Mouse (Mus musculus): ENCODE measurements around the gene Cnksr3. TPM values are rescaled to one million over a fixed set of nuclear protein-coding genes. Genes with fewer than 3 reads are reported as not detected.

Gene Cnksr3
- polyA plus RNA-seq, 1 experiment, result 11.8 TPM

- WGBS, result 90% methylated on average over 11 of the region's 11 CpGs
Observed at GRCm38 (mm10) chr10:7149671-7150595, 62.1 kb downstream of the Cnksr3 start.

GRCm38 (mm10) chr10:7145614-7146013, 66.4 kb downstream of the Cnksr3 start:
- Histone ChIP-seq H3K27ac (ENCODE audit: insufficient read depth, low read depth, low read length) (no peak overlapping the region), H3K36me3 (ENCODE audit: control insufficient read depth, insufficient read depth, low read length) (no peaks in the 10 kb centered on the region), H3K27me3 (replicated peaks; ENCODE audit: control insufficient read depth, insufficient read depth, low read length) (no peaks in the 10 kb centered on the region), H3K4me1 (ENCODE audit: control insufficient read depth, insufficient read depth, low read length) (peaks cover 3% of the 10 kb centered on the region; the same call in 1 of the 2 replicates), H3K4me3 (ENCODE audit: insufficient read depth, low read depth, low read length) (no peak overlapping the region)
- WGBS, result 68% methylated on average over 5 of the region's 5 CpGs
- no peak for TF ChIP-seq CTCF (conservative IDR thresholded peaks at IDR 0.05; ENCODE audit: insufficient read depth, insufficient read length, low read depth, low read length)
- TF ChIP-seq POLR2A (IDR thresholded peaks at IDR 0.05; ENCODE audit: low read depth, low read length), result no peak
- DNase-seq, result peak; percentile 48

More at GRCm38 (mm10) chr10:7149671-7150595, 62.1 kb downstream of the Cnksr3 start:
- Histone ChIP-seq H3K27ac (ENCODE audit: insufficient read depth, low read depth, low read length) (no peak overlapping the region), H3K4me3 (ENCODE audit: insufficient read depth, low read depth, low read length) (no peak overlapping the region), H3K4me1 (ENCODE audit: control insufficient read depth, insufficient read depth, low read length) (no peaks in the 10 kb centered on the region; the same call in 1 of the 2 replicates), H3K36me3 (ENCODE audit: control insufficient read depth, insufficient read depth, low read length) (no peaks in the 10 kb centered on the region), H3K27me3 (replicated peaks; ENCODE audit: control insufficient read depth, insufficient read depth, low read length) (no peaks in the 10 kb centered on the region)
- TF ChIP-seq CTCF (conservative IDR thresholded peaks at IDR 0.05; ENCODE audit: insufficient read depth, insufficient read length, low read depth, low read length) (no peak), POLR2A (IDR thresholded peaks at IDR 0.05; ENCODE audit: low read depth, low read length) (no peak)
- DNase-seq, result no peak

- no peak for DNase-seq
- WGBS, result 46% methylated on average over 13 of the region's 13 CpGs
- Histone ChIP-seq H3K36me3 (ENCODE audit: control insufficient read depth, insufficient read depth, low read length) (no peaks in the 10 kb centered on the region), H3K27ac (ENCODE audit: insufficient read depth, low read depth, low read length) (no peak overlapping the region), H3K4me1 (ENCODE audit: control insufficient read depth, insufficient read depth, low read length) (peaks cover 12% of the 10 kb centered on the region; the same call in 1 of the 2 replicates), H3K4me3 (ENCODE audit: insufficient read depth, low read depth, low read length) (no peak overlapping the region), H3K27me3 (replicated peaks; ENCODE audit: control insufficient read depth, insufficient read depth, low read length) (no peaks in the 10 kb centered on the region)
- TF ChIP-seq CTCF (conservative IDR thresholded peaks at IDR 0.05; ENCODE audit: insufficient read depth, insufficient read length, low read depth, low read length), result no peak
- TF ChIP-seq POLR2A (IDR thresholded peaks at IDR 0.05; ENCODE audit: low read depth, low read length), result no peak
Observed at GRCm38 (mm10) chr10:7144081-7144783, 67.8 kb downstream of the Cnksr3 start.

GRCm38 (mm10) chr10:7142287-7142686, 69.8 kb downstream of the Cnksr3 start:
- TF ChIP-seq POLR2A (IDR thresholded peaks at IDR 0.05; ENCODE audit: low read depth, low read length), result no peak
- TF ChIP-seq CTCF (conservative IDR thresholded peaks at IDR 0.05; ENCODE audit: insufficient read depth, insufficient read length, low read depth, low read length), result no peak
- Histone ChIP-seq H3K27ac (ENCODE audit: insufficient read depth, low read depth, low read length) (peak overlapping the region; percentile 39; the same call in 1 of the 2 replicates), H3K4me1 (ENCODE audit: control insufficient read depth, insufficient read depth, low read length) (peaks cover 12% of the 10 kb centered on the region; the same call in 1 of the 2 replicates), H3K4me3 (ENCODE audit: insufficient read depth, low read depth, low read length) (no peak overlapping the region), H3K36me3 (ENCODE audit: control insufficient read depth, insufficient read depth, low read length) (no peaks in the 10 kb centered on the region), H3K27me3 (replicated peaks; ENCODE audit: control insufficient read depth, insufficient read depth, low read length) (no peaks in the 10 kb centered on the region)
- WGBS, result 61% methylated on average over 8 of the region's 8 CpGs
- DNase-seq, result peak; percentile 75

GRCm38 (mm10) chr10:7140282-7140681, 71.8 kb downstream of the Cnksr3 start:
- WGBS, result 20% methylated on average over 6 of the region's 6 CpGs
- TF ChIP-seq CTCF (conservative IDR thresholded peaks at IDR 0.05; ENCODE audit: insufficient read depth, insufficient read length, low read depth, low read length) (no peak), POLR2A (IDR thresholded peaks at IDR 0.05; ENCODE audit: low read depth, low read length) (no peak)
- Histone ChIP-seq H3K4me3 (ENCODE audit: insufficient read depth, low read depth, low read length) (no peak overlapping the region), H3K36me3 (ENCODE audit: control insufficient read depth, insufficient read depth, low read length) (no peaks in the 10 kb centered on the region), H3K27me3 (replicated peaks; ENCODE audit: control insufficient read depth, insufficient read depth, low read length) (no peaks in the 10 kb centered on the region), H3K4me1 (ENCODE audit: control insufficient read depth, insufficient read depth, low read length) (peaks cover 17% of the 10 kb centered on the region; the same call in 1 of the 2 replicates), H3K27ac (ENCODE audit: insufficient read depth, low read depth, low read length) (no peak overlapping the region)
- peak; percentile 93 for DNase-seq

- no peak for TF ChIP-seq POLR2A (IDR thresholded peaks at IDR 0.05; ENCODE audit: low read depth, low read length)
- TF ChIP-seq CTCF (conservative IDR thresholded peaks at IDR 0.05; ENCODE audit: insufficient read depth, insufficient read length, low read depth, low read length), result no peak
Observed at GRCm38 (mm10) chr10:7138049-7138448, 74.0 kb downstream of the Cnksr3 start.

More at GRCm38 (mm10) chr10:7138049-7138448, 74.0 kb downstream of the Cnksr3 start:
- 71% methylated on average over 12 of the region's 12 CpGs for WGBS
- Histone ChIP-seq H3K4me3 (ENCODE audit: insufficient read depth, low read depth, low read length) (no peak overlapping the region), H3K27ac (ENCODE audit: insufficient read depth, low read depth, low read length) (no peak overlapping the region), H3K4me1 (ENCODE audit: control insufficient read depth, insufficient read depth, low read length) (peaks cover 13% of the 10 kb centered on the region; the same call in 1 of the 2 replicates), H3K27me3 (replicated peaks; ENCODE audit: control insufficient read depth, insufficient read depth, low read length) (no peaks in the 10 kb centered on the region), H3K36me3 (ENCODE audit: control insufficient read depth, insufficient read depth, low read length) (no peaks in the 10 kb centered on the region; the same call in 1 of the 2 replicates)
- no peak for DNase-seq

All from kidney, adult 2 months (tissue).